Mouse (Mus musculus) C2C12 (cell line): ENCODE data around the gene 1700017N19Rik. TPM values are rescaled to one million over a fixed set of nuclear protein-coding genes. Genes with fewer than 3 reads are reported as not detected.

Experiments
- H3K27me3 ChIP-seq: one replicate; pipeline ENCODE4 v1.6.1; 2011; ENCODE audit not compliant: control insufficient read depth, insufficient read depth, insufficient read length
- H3K36me3 ChIP-seq: one replicate; pipeline ENCODE4 v1.6.1; 2011; ENCODE audit not compliant: control insufficient read depth, insufficient read depth
- H3K4me3 ChIP-seq: one replicate; pipeline ENCODE4 v1.5.1; 2011; ENCODE audit warnings: mild to moderate bottlenecking, control low read depth; ENCODE audit not compliant: poor library complexity, insufficient read depth, severe bottlenecking
- H3K79me2 ChIP-seq: one replicate; pipeline ENCODE4 v1.6.1; 2011; ENCODE audit not compliant: control insufficient read depth, insufficient read depth
- H3K79me3 ChIP-seq: one replicate; pipeline ENCODE4 v1.6.1; 2011; ENCODE audit warnings: low read depth, control low read depth
- H3ac ChIP-seq: one replicate; pipeline ENCODE3; 2011; ENCODE audit warnings: low read depth; ENCODE audit not compliant: control insufficient read depth, insufficient read length
- CEBPB ChIP-seq: IDR thresholded peaks from one replicate; pipeline ENCODE4 v1.6.1; 2011; ENCODE audit warnings: low read depth, mild to moderate bottlenecking, control low read depth, moderate library complexity
- CTCF ChIP-seq: IDR thresholded peaks from one replicate; pipeline ENCODE4 v1.5.1; 2011; ENCODE audit not compliant: control insufficient read depth, insufficient read depth, insufficient read length
- FOSL1 ChIP-seq: IDR thresholded peaks from one replicate; pipeline ENCODE4 v1.8.0; 2011; ENCODE audit warnings: mild to moderate bottlenecking, low read length; ENCODE audit not compliant: poor library complexity, insufficient read depth, severe bottlenecking
- MAX ChIP-seq: IDR thresholded peaks from one replicate; pipeline ENCODE4 v1.6.1; 2011; ENCODE audit warnings: mild to moderate bottlenecking, control low read depth
- MYOD1 ChIP-seq: IDR thresholded peaks from one replicate; pipeline ENCODE4 v1.6.1; 2011; ENCODE audit warnings: low read depth; ENCODE audit not compliant: control insufficient read depth, insufficient read length
- MYOG ChIP-seq: IDR thresholded peaks from one replicate; pipeline ENCODE4 v1.6.1; 2011; ENCODE audit not compliant: control insufficient read depth, insufficient read length; ENCODE audit errors: extremely low read depth
- USF1 ChIP-seq: IDR thresholded peaks from one replicate; pipeline ENCODE4 v1.6.1; 2011; ENCODE audit warnings: low read depth, mild to moderate bottlenecking, control low read depth, moderate library complexity
- polyA plus RNA-seq: library from polyadenylated mRNA; unstranded; fragments of >200 nt; fragmentation: generic; extraction: Trizol; gene quantifications from one replicate; pipeline ENCODE4 v1.2.1, GENCODE M21; 2012; ENCODE audit warnings: missing spikeins

1700017N19Rik gene
- polyA plus RNA-seq, 1 experiment: not detected

GRCm38 (mm10) chr10:100575294-100575693 lies 15.0 kb upstream of the 1700017N19Rik start:
- Histone ChIP-seq H3ac (no peak overlapping the region), H3K79me2 (no peaks in the 10 kb centered on the region), H3K36me3 (peaks cover 67% of the 10 kb centered on the region), H3K4me3 (no peak overlapping the region), H3K79me3 (no peaks in the 10 kb centered on the region), H3K27me3 (no peaks in the 10 kb centered on the region)
- TF ChIP-seq CEBPB (no peak), MYOD1 (no peak), USF1 (no peak)

DNA sequence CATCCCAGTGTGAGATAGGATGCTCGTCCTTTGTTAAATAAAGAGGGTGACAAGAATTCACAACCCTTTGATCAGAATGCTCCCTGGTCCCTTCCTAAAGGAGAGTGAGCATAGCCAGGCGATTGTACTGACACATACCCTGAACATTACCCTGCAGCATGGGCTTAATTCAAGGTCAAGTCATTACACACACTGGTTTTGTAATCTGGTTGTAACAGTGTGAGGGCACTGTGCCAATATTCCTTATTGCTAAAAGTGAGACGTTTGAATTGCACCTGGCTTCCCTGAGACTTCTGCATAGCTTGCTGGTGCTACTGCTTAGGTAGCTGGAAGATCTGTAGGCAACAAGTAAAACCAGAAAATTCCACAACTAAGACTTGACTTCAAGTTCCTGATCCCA lies 6.1 kb upstream of the 1700017N19Rik start:
- Histone ChIP-seq H3K79me2 (no peaks in the 10 kb centered on the region), H3ac (no peak overlapping the region), H3K79me3 (peaks cover 2% of the 10 kb centered on the region), H3K36me3 (peaks cover 6% of the 10 kb centered on the region), H3K4me3 (no peak overlapping the region), H3K27me3 (no peaks in the 10 kb centered on the region)
- TF ChIP-seq MYOG (no peak), MAX (no peak), FOSL1 (no peak), CTCF (no peak)

DNA sequence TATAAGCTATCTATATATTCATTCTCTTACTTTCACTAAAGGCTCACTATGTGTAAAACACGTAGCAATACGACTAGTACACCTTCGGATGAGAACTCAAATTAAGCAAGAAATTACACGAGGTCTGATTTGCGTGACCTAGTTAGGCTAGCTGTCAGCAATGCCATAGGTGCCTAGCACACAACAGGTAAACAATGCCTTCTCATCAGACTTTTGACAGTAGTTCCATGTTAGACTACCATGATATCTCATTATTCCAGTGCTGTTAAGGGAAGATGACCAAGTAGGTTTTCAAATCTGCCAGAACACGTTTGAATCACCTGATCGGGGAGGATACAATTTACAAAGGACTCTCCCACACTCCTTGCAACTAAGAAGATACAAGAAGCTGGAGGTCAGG lies 1.8 kb upstream of the 1700017N19Rik start:
- no peak for TF ChIP-seq MAX
- no peak for TF ChIP-seq CTCF
- no peak for TF ChIP-seq USF1
- H3ac ChIP-seq: peak overlapping the region; percentile 96
- H3K4me3 ChIP-seq: peak overlapping the region; percentile 60
- no peaks in the 10 kb centered on the region for H3K79me2 ChIP-seq
- peaks cover 2% of the 10 kb centered on the region for H3K79me3 ChIP-seq
- H3K27me3 ChIP-seq: no peaks in the 10 kb centered on the region
- peaks cover 6% of the 10 kb centered on the region for H3K36me3 ChIP-seq

DNA sequence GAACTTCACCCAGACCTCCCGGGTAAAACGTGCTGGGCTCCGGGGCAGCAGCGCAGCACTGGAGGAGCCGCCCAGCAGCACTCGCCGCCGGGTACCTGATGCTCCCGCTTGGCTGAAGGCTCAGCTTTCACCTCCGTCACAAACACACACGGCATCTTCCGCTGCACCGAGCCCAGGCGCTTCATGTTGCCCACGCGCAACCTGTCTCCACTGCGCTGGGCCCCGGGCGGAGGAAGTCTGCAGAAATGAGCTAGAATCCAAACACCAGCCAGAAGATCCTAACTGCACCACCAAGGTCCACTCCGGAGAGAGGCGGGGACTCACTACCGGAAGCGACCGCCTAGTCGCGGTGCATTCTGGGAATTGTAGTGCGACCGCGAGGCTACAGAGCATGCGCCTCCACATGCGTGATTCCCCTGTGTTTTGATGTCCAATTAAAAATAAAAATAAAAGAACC lies 1.3 kb upstream of the 1700017N19Rik start:
- no peaks in the 10 kb centered on the region for H3K79me2 ChIP-seq
- H3K79me3 ChIP-seq: peaks cover 2% of the 10 kb centered on the region
- TF ChIP-seq FOSL1 (no peak), USF1 (no peak), CTCF (no peak), MYOD1 (no peak), CEBPB (no peak), MAX (peak; percentile 45)
- H3ac ChIP-seq: peak overlapping the region; percentile 96
- H3K4me3 ChIP-seq: peak overlapping the region; percentile 60
- H3K27me3 ChIP-seq: no peaks in the 10 kb centered on the region
- H3K36me3 ChIP-seq: peaks cover 6% of the 10 kb centered on the region

- Histone ChIP-seq H3K27me3 (no peaks in the 10 kb centered on the region), H3K4me3 (no peak overlapping the region), H3K36me3 (no peaks in the 10 kb centered on the region), H3K79me2 (no peaks in the 10 kb centered on the region), H3ac (no peak overlapping the region), H3K79me3 (no peaks in the 10 kb centered on the region)
- no peak for TF ChIP-seq MYOG
- no peak for TF ChIP-seq FOSL1
- no peak for TF ChIP-seq CEBPB
- TF ChIP-seq USF1: no peak
- no peak for TF ChIP-seq CTCF
- TF ChIP-seq MYOD1: no peak
- no peak for TF ChIP-seq MAX
Observed at GRCm38 (mm10) chr10:100598339-100598738, 8.1 kb downstream of the 1700017N19Rik start.

DNA sequence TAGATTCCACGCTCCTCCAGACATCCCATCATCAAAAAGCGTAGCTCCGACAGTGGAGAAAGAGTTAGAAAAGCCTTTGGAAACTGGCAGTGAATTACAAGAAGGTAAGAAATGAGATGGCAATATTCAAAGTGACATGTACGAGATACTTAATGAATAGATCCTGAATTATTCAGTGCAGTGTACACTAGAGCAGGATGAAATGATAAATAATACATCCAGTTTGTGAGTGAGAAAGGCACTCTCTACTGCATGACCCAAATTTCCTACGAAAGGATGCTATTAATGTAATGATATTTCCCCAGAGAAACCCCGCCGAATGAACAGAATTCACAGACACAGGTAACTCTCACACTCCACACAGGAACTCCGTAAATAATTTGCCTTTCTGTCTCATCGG lies 13.2 kb downstream of the 1700017N19Rik start:
- Histone ChIP-seq H3K79me2 (no peaks in the 10 kb centered on the region), H3K36me3 (no peaks in the 10 kb centered on the region), H3K79me3 (no peaks in the 10 kb centered on the region), H3ac (no peak overlapping the region), H3K27me3 (no peaks in the 10 kb centered on the region), H3K4me3 (no peak overlapping the region)
- no peak for TF ChIP-seq FOSL1
- no peak for TF ChIP-seq CTCF
- TF ChIP-seq CEBPB: no peak
- TF ChIP-seq MYOG: no peak
- TF ChIP-seq MAX: no peak
- no peak for TF ChIP-seq MYOD1
- no peak for TF ChIP-seq USF1

GRCm38 (mm10) chr10:100604254-100604653 lies 14.0 kb downstream of the 1700017N19Rik start:
- Histone ChIP-seq H3ac (no peak overlapping the region), H3K36me3 (no peaks in the 10 kb centered on the region), H3K79me3 (no peaks in the 10 kb centered on the region), H3K27me3 (no peaks in the 10 kb centered on the region), H3K4me3 (no peak overlapping the region), H3K79me2 (no peaks in the 10 kb centered on the region)
- no peak for TF ChIP-seq MAX
- no peak for TF ChIP-seq FOSL1
- no peak for TF ChIP-seq USF1
- TF ChIP-seq MYOG: no peak
- no peak for TF ChIP-seq MYOD1
- TF ChIP-seq CEBPB: no peak
- TF ChIP-seq CTCF: no peak
